Mouse (Mus musculus) common myeloid progenitor, adult 5-6 weeks (primary cell): Measurements from ENCODE around the gene 1700021F05Rik. TPM values are rescaled to one million over a fixed set of nuclear protein-coding genes. Genes with fewer than 3 reads are reported as not detected.
A peak's percentile ranks its signal among the peaks of the same experiment; 100 is the strongest.

Experiments used
- ATAC-seq: replicated peaks from 2 replicates; pipeline ENCODE4 v1.8.0; 2016; ENCODE audit warnings: low read depth, mild to moderate bottlenecking, moderate TSS enrichment, inconsistent platforms; ENCODE audit not compliant: poor library complexity, severe bottlenecking
- total RNA-seq: library from RNA; stranded (forward); fragments of 200-1000, 187-1606 nt; gene quantifications from 2 replicates; pipeline ENCODE4 v1.2.3, GENCODE M21; 2017

1700021F05Rik gene
- total RNA-seq, 1 experiment from 2014 or later: 49.1 TPM

GRCm38 (mm10) chr10:43541153-43541544, 355 bp upstream of the 1700021F05Rik start:
- no peak for ATAC-seq

GRCm38 (mm10) chr10:43539746-43540310, 966 bp downstream of the 1700021F05Rik start:
- no peak for ATAC-seq

- ATAC-seq: no peak
Measured at GRCm38 (mm10) chr10:43538831-43539230, 2.0 kb downstream of the 1700021F05Rik start.

GRCm38 (mm10) chr10:43537652-43538051, 3.1 kb downstream of the 1700021F05Rik start:
- ATAC-seq: no peak

GRCm38 (mm10) chr10:43534382-43534781, 6.4 kb downstream of the 1700021F05Rik start:
- ATAC-seq: 0 out of 2 replicates have a peak, but pooled peaks have one; percentile 25

GRCm38 (mm10) chr10:43527283-43528269, 13.2 kb downstream of the 1700021F05Rik start:
- ATAC-seq: no peak

GRCm38 (mm10) chr10:43523931-43524330, 16.9 kb downstream of the 1700021F05Rik start, which contains the start of gene Gm9803:
TSS of gene Gm9803 (plus strand) at chr10:43524084.
- peak; percentile 50; the same call in 1 of the 2 replicates for ATAC-seq

GRCm38 (mm10) chr10:43519977-43520376, 20.8 kb downstream of the 1700021F05Rik start:
- ATAC-seq: no peak

GRCm38 (mm10) chr10:43518368-43518767, 22.4 kb downstream of the 1700021F05Rik start:
- no peak for ATAC-seq

- ATAC-seq: no peak
Measured at GRCm38 (mm10) chr10:43517836-43518235, 23.0 kb downstream of the 1700021F05Rik start.

GRCm38 (mm10) chr10:43516992-43517660, 23.7 kb downstream of the 1700021F05Rik start:
- no peak for ATAC-seq

GRCm38 (mm10) chr10:43512976-43513375, 27.8 kb downstream of the 1700021F05Rik start:
- no peak for ATAC-seq

- no peak for ATAC-seq
Measured at GRCm38 (mm10) chr10:43509228-43509627, 31.6 kb downstream of the 1700021F05Rik start.

GRCm38 (mm10) chr10:43507051-43507450, 33.7 kb downstream of the 1700021F05Rik start:
- ATAC-seq: no peak

- peak; percentile 45; the same call in 1 of the 2 replicates for ATAC-seq
Measured at GRCm38 (mm10) chr10:43504291-43504690, 36.5 kb downstream of the 1700021F05Rik start.

GRCm38 (mm10) chr10:43502599-43502998, 38.2 kb downstream of the 1700021F05Rik start:
- no peak for ATAC-seq

GRCm38 (mm10) chr10:43490846-43491245, 49.9 kb downstream of the 1700021F05Rik start:
- no peak for ATAC-seq

- no peak for ATAC-seq
Measured at GRCm38 (mm10) chr10:43490034-43490433, 50.8 kb downstream of the 1700021F05Rik start.

- ATAC-seq: no peak
Measured at GRCm38 (mm10) chr10:43489550-43489949, 51.2 kb downstream of the 1700021F05Rik start.

- no peak for ATAC-seq
Measured at GRCm38 (mm10) chr10:43489139-43489538, 51.7 kb downstream of the 1700021F05Rik start.
